Mouse (Mus musculus) heart, postnatal 25 days (tissue): ENCODE results near the gene Oit3. TPM values are rescaled to one million over a fixed set of nuclear protein-coding genes. Genes with fewer than 3 reads are reported as not detected.

Experiments
- total RNA-seq, 2 experiments: library from RNA; stranded (reverse); gene quantifications; 2 replicates each; pipeline ENCODE4 v1.2.3; 2021

Gene Oit3
- total RNA-seq, 2 experiments from 2014 or later, result not detected

Other genes starting within 250 kb of the Oit3 start
- 10 to 100 TPM; 15.6 to 16.6 TPM for gene Sept10, start 219.9 kb downstream of the Oit3 start, total RNA-seq
- 1 to 10 TPM; 1.6 to 2.0 TPM for gene Sowahc, start 219.8 kb downstream of the Oit3 start, total RNA-seq
- 10 to 100 TPM; 36.6 to 51.2 TPM for gene P4ha1, start 118.5 kb downstream of the Oit3 start, total RNA-seq
- 100 to 1,000 TPM; 130 to 168 TPM for gene Gm10273, start 46.1 kb downstream of the Oit3 start, total RNA-seq
- gene Pla2g12b, start 38.1 kb downstream of the Oit3 start, total RNA-seq, result not detected
- gene Gm10322, start 174.3 kb upstream of the Oit3 start, total RNA-seq, result not detected
- 10 to 100 TPM; 21.3 to 22.6 TPM for gene Mcu, start 174.9 kb upstream of the Oit3 start, total RNA-seq